Comparison of ENCODE assay signal across 22 mouse cellular contexts in genomic region chr9:60063191-60063720, GRCm38 (mm10).
DNase-seq lines count a peak whose midpoint lies in the region; ATAC-seq and TF ChIP-seq lines count a peak whose summit lies in the region.
"Had no signal": no experiment of that assay in that cellular context is flagged by ENCODE, and none has a peak within 500 bp of the region (broad histone marks: within the 10 kb centered on the region; RNA-seq: fewer than 3 reads in every experiment).

No protein-coding gene starts in this region.

- no peak overlapping the region for H3K27ac ChIP-seq in lung, postnatal 0 days (ENCODE audit: low read length)
- H3K27ac ChIP-seq in embryonic facial prominence, embryonic 11.5 days (replicated peaks; ENCODE audit: low read depth, low read length): no peak overlapping the region
- 0 out of 2 replicates have a peak overlapping the region, but pooled peaks have one; percentile 4 for H3K27ac ChIP-seq in stomach, postnatal 0 days (replicated peaks)
- H3K27ac ChIP-seq: embryonic facial prominence, embryonic 13.5 days; heart, embryonic 13.5 days; hindbrain, embryonic 15.5 days had no signal

- H3K9me3 ChIP-seq in lung, postnatal 0 days (ENCODE audit: low read length): no peaks in the 10 kb centered on the region
- H3K9me3 ChIP-seq in embryonic facial prominence, embryonic 11.5 days (replicated peaks; ENCODE audit: control insufficient read depth, low read length): no peaks in the 10 kb centered on the region
- no peaks in the 10 kb centered on the region for H3K9me3 ChIP-seq in stomach, postnatal 0 days (ENCODE audit: control insufficient read depth, low read length)
- H3K9me3 ChIP-seq: embryonic facial prominence, embryonic 13.5 days; heart, embryonic 13.5 days; hindbrain, embryonic 15.5 days had no signal

- H3K36me3 ChIP-seq in lung, postnatal 0 days (ENCODE audit: insufficient read depth, low read length): no peaks in the 10 kb centered on the region
- H3K36me3 ChIP-seq in embryonic facial prominence, embryonic 11.5 days (replicated peaks; ENCODE audit: control insufficient read depth, insufficient read depth, low read depth, low read length): no peaks in the 10 kb centered on the region
- no peaks in the 10 kb centered on the region for H3K36me3 ChIP-seq in stomach, postnatal 0 days (ENCODE audit: control insufficient read depth, insufficient read depth, low read length)
- H3K36me3 ChIP-seq: embryonic facial prominence, embryonic 13.5 days; heart, embryonic 13.5 days; hindbrain, embryonic 15.5 days had no signal

- H3K4me3 ChIP-seq in lung, postnatal 0 days (ENCODE audit: low read depth, low read length): no peak overlapping the region
- H3K4me3 ChIP-seq in embryonic facial prominence, embryonic 11.5 days (ENCODE audit: low read depth, low read length): no peak overlapping the region
- H3K4me3 ChIP-seq in stomach, postnatal 0 days (ENCODE audit: low read depth, low read length): no peak overlapping the region
- H3K4me3 ChIP-seq: embryonic facial prominence, embryonic 13.5 days; erythroblast, embryonic 14.5 days; heart, embryonic 13.5 days; hindbrain, embryonic 15.5 days had no signal

- no peak overlapping the region for H3K9ac ChIP-seq in lung, postnatal 0 days (replicated peaks; ENCODE audit: low read depth)
- no peak overlapping the region for H3K9ac ChIP-seq in embryonic facial prominence, embryonic 11.5 days (replicated peaks; ENCODE audit: low read length)
- no peak overlapping the region for H3K9ac ChIP-seq in stomach, postnatal 0 days (ENCODE audit: low read length)
- H3K9ac ChIP-seq: embryonic facial prominence, embryonic 13.5 days; heart, embryonic 13.5 days; hindbrain, embryonic 15.5 days had no signal

- no peaks in the 10 kb centered on the region for H3K4me1 ChIP-seq in lung, postnatal 0 days (ENCODE audit: insufficient read depth, low read depth, low read length)
- no peaks in the 10 kb centered on the region for H3K4me1 ChIP-seq in embryonic facial prominence, embryonic 11.5 days (ENCODE audit: control insufficient read depth, insufficient read depth, low read length)
- no peaks in the 10 kb centered on the region for H3K4me1 ChIP-seq in stomach, postnatal 0 days (replicated peaks; ENCODE audit: control insufficient read depth, insufficient read depth)
- H3K4me1 ChIP-seq: hindbrain, embryonic 15.5 days had no signal

- WGBS in lung, postnatal 0 days: 70% methylated on average over 4 of the region's 4 CpGs
- WGBS in embryonic facial prominence, embryonic 11.5 days: 46% methylated on average over 4 of the region's 4 CpGs
- WGBS in stomach, postnatal 0 days: 67% methylated on average over 4 of the region's 4 CpGs

- DNase-seq in lung, postnatal 0 days (ENCODE audit: low spot score): peak; percentile 25
- no peak for DNase-seq in lung, postnatal 14 days
- DNase-seq in 416B (ENCODE audit: low read depth): peak; percentile 90
- DNase-seq in embryonic facial prominence, embryonic 11.5 days (ENCODE audit: low spot score): peak; percentile 54
- no peak for DNase-seq in stomach, postnatal 0 days (ENCODE audit: low spot score)
- no peak for DNase-seq in neural tube, embryonic 10.5 days (ENCODE audit: extremely low spot score, low spot score)
- no peak for DNase-seq in kidney, postnatal 10 days
- DNase-seq: adrenal gland, postnatal 14 days; cerebellum, adult 11 months; cerebellum, adult 8-10 months; cerebellum, postnatal 14 days; embryo, embryonic 11 days; gastrocnemius, postnatal 14 days; heart, postnatal 36 days had no signal

- TF ChIP-seq CTCF in lung, postnatal 0 days (IDR thresholded peaks at IDR 0.05): no peak
- TF ChIP-seq CTCF in stomach, postnatal 0 days (IDR thresholded peaks at IDR 0.05; ENCODE audit: low read depth): no peak

- H3K27me3 ChIP-seq in lung, postnatal 0 days (replicated peaks; ENCODE audit: insufficient read depth, low read length): no peaks in the 10 kb centered on the region
- H3K27me3 ChIP-seq in embryonic facial prominence, embryonic 11.5 days (ENCODE audit: control insufficient read depth, insufficient read depth, low read length): no peaks in the 10 kb centered on the region
- no peaks in the 10 kb centered on the region for H3K27me3 ChIP-seq in stomach, postnatal 0 days (ENCODE audit: control insufficient read depth, insufficient read depth, low read length)
- H3K27me3 ChIP-seq: embryonic facial prominence, embryonic 13.5 days; heart, embryonic 13.5 days; hindbrain, embryonic 15.5 days; Patski had no signal

- H3K4me2 ChIP-seq in lung, postnatal 0 days (replicated peaks; ENCODE audit: low read depth, low read length): no peak overlapping the region
- no peak overlapping the region for H3K4me2 ChIP-seq in embryonic facial prominence, embryonic 11.5 days (ENCODE audit: low read depth, low read length)
- H3K4me2 ChIP-seq in stomach, postnatal 0 days (replicated peaks; ENCODE audit: low read depth): no peak overlapping the region
- H3K4me2 ChIP-seq: embryonic facial prominence, embryonic 13.5 days; heart, embryonic 13.5 days; hindbrain, embryonic 15.5 days had no signal

- no peak for TF ChIP-seq EP300 in lung, postnatal 0 days (IDR thresholded peaks at IDR 0.05)
- no peak for TF ChIP-seq EP300 in stomach, postnatal 0 days (optimal IDR thresholded peaks at IDR 0.05)

- ATAC-seq in lung, postnatal 0 days: no peak
- ATAC-seq in embryonic facial prominence, embryonic 11.5 days (replicated peaks; ENCODE audit: insufficient number of reproducible peaks, low FRiP score, low TSS enrichment, low read depth): no peak
- ATAC-seq in stomach, postnatal 0 days (ENCODE audit: low FRiP score, low TSS enrichment): no peak
- ATAC-seq: activated CD4-positive, CD25-positive, alpha-beta regulatory T cell, adult 4 months; forebrain, embryonic 16.5 days; intestine, embryonic 16.5 days; Patski had no signal

Comparison
In these comparisons a context has a peak if more than half of its experiments do, and no peak if none do; other contexts are left out.
1. DNase-seq: peak in lung, postnatal 0 days (single experiment), 416B (single experiment) and embryonic facial prominence, embryonic 11.5 days (single experiment); none in lung, postnatal 14 days (single experiment), stomach, postnatal 0 days (single experiment), neural tube, embryonic 10.5 days (single experiment) and kidney, postnatal 10 days (single experiment).